Mouse (Mus musculus) right cerebral cortex, postnatal 25 days (tissue): ENCODE results near the gene Scmh1.

Experiments
- DNase-seq: peaks from one replicate; pipeline ENCODE4 v3.0.0; 2022

The Scmh1 gene

GRCm38 (mm10) chr4:120556592-120556991 is 151.5 kb downstream of the Scmh1 start:
- no peak for DNase-seq

GRCm38 (mm10) chr4:120565726-120566125 is 160.6 kb downstream of the Scmh1 start:
- no peak for DNase-seq

GRCm38 (mm10) chr4:120568005-120568404 is 162.9 kb downstream of the Scmh1 start:
- DNase-seq: no peak

GRCm38 (mm10) chr4:120569025-120569424 is 163.9 kb downstream of the Scmh1 start:
- DNase-seq: no peak

GRCm38 (mm10) chr4:120569486-120570437 is 164.7 kb downstream of the Scmh1 start, which contains the start of gene Ctps:
Gene Ctps (minus strand): TSS chr4:120570276.
- DNase-seq: peak; percentile 96

- DNase-seq: no peak
Measured at GRCm38 (mm10) chr4:120570438-120571069, 165.5 kb downstream of the Scmh1 start.

- DNase-seq: no peak
Measured at GRCm38 (mm10) chr4:120571070-120571464, 166.0 kb downstream of the Scmh1 start.

- no peak for DNase-seq
Measured at GRCm38 (mm10) chr4:120571691-120572090, 166.6 kb downstream of the Scmh1 start.
